Mouse (Mus musculus) lung, postnatal 0 days (tissue): ENCODE data around the gene Lamtor2. TPM values are rescaled to one million over a fixed set of nuclear protein-coding genes. Genes with fewer than 3 reads are reported as not detected.
A peak's percentile ranks its signal among the peaks of the same experiment; 100 is the strongest.

Experiments used
- ATAC-seq: fragments of 200-750 bp; cut with Nextera tagmentation; 2 replicates; pipeline ENCODE4 v1.8.0; 2017; ENCODE audit warnings: moderate library complexity
- DNase-seq: peaks from one replicate; pipeline ENCODE4 v3.0.0-alpha.2; 2016; ENCODE audit warnings: low spot score
- H3K27ac ChIP-seq: fragments of 300-500 bp; sonication (generic); 2 replicates; pipeline ENCODE4 v1.5.1; 2014; ENCODE audit warnings: antibody characterized with exemption, mild to moderate bottlenecking, low read length, mixed read lengths
- H3K27me3 ChIP-seq: fragments of 300-500 bp; sonication (generic); replicated peaks from 2 replicates; pipeline ENCODE4 v1.6.1; 2014; ENCODE audit warnings: low read length, mixed read lengths; ENCODE audit not compliant: insufficient read depth
- H3K36me3 ChIP-seq: fragments of 300-500 bp; sonication (generic); 2 replicates; pipeline ENCODE4 v1.6.1; 2014; ENCODE audit warnings: low read length, mixed read lengths; ENCODE audit not compliant: insufficient read depth
- H3K4me1 ChIP-seq: fragments of 300-500 bp; sonication (generic); 2 replicates; pipeline ENCODE4 v1.6.1; 2014; ENCODE audit warnings: antibody characterized with exemption, low read depth, low read length, mixed read lengths; ENCODE audit not compliant: insufficient read depth
- H3K4me2 ChIP-seq: fragments of 300-500 bp; sonication (generic); replicated peaks from 2 replicates; pipeline ENCODE4 v1.6.1; 2014; ENCODE audit warnings: low read depth, mild to moderate bottlenecking, low read length, moderate library complexity, mixed read lengths
- H3K4me3 ChIP-seq: fragments of 300-500 bp; sonication (generic); 2 replicates; pipeline ENCODE4 v1.5.1; 2014; ENCODE audit warnings: low read depth, low read length
- H3K9ac ChIP-seq: fragments of 300-500 bp; sonication (generic); replicated peaks from 2 replicates; pipeline ENCODE4 v1.6.1; 2014; ENCODE audit warnings: low read depth, mild to moderate bottlenecking
- H3K9me3 ChIP-seq: fragments of 300-500 bp; sonication (generic); 2 replicates; pipeline ENCODE4 v1.6.1; 2016; ENCODE audit warnings: low read length, mixed read lengths
- CTCF ChIP-seq: IDR thresholded peaks from 2 replicates; pipeline ENCODE4 v1.5.1; 2016; ENCODE audit warnings: antibody characterized with exemption, mild to moderate bottlenecking
- EP300 ChIP-seq: IDR thresholded peaks from 2 replicates; pipeline ENCODE4 v1.6.1; 2016; ENCODE audit warnings: antibody characterized with exemption, mild to moderate bottlenecking, control low read depth
- WGBS: fragments of 180-500 bp; shearing (Covaris S2); extraction: QIAGEN DNeasy Blood & Tissue Kit; methylation state at CpG from one replicate; pipeline ENCODE4 v1.1.7; 2014; 5-methylcytosine and 5-hydroxymethylcytosine counted together
- microRNA counts: library from miRNA; unstranded; fragments of <30 nt; microRNA quantifications from one replicate; lab custom pipeline; 2015
- microRNA-seq: library from miRNA; unstranded; fragments of <30 nt; microRNA quantifications from one replicate; pipeline ENCODE4, GENCODE M21; 2016
- polyA plus RNA-seq: library from polyadenylated mRNA; unstranded; fragments of >200 nt; fragmentation: Nextera tagmentation; extraction: Ambion mirVana; gene quantifications from 2 replicates; pipeline ENCODE4 v1.2.1, GENCODE M21; 2015

The Lamtor2 gene
- polyA plus RNA-seq, 1 experiment from 2014 or later = 138 TPM

- Histone ChIP-seq H3K4me3 (peak overlapping the region; percentile 93), H3K9ac (peak overlapping the region; percentile 87), H3K4me2 (peak overlapping the region; percentile 88), H3K27ac (peak overlapping the region; percentile 92), H3K36me3 (no peaks in the 10 kb centered on the region), H3K4me1 (peaks cover 13% of the 10 kb centered on the region; the same call in 1 of the 2 replicates), H3K9me3 (no peaks in the 10 kb centered on the region), H3K27me3 (no peaks in the 10 kb centered on the region)
- ATAC-seq (no peak), DNase-seq (peak; percentile 63)
- TF ChIP-seq CTCF = no peak
- WGBS = 55% methylated on average over 6 of the region's 6 CpGs
Observed at GRCm38 (mm10) chr3:88501366-88502030, 51.4 kb downstream of the Lamtor2 start.

- H3K4me2 ChIP-seq = peak overlapping the region; percentile 88
- peaks cover 13% of the 10 kb centered on the region; the same call in 1 of the 2 replicates for H3K4me1 ChIP-seq
- TF ChIP-seq EP300 = no peak
- TF ChIP-seq CTCF = no peak
- no peaks in the 10 kb centered on the region for H3K27me3 ChIP-seq
- no peaks in the 10 kb centered on the region for H3K9me3 ChIP-seq
- H3K36me3 ChIP-seq = no peaks in the 10 kb centered on the region
- peak overlapping the region; percentile 93 for H3K4me3 ChIP-seq
- no peak for ATAC-seq
- H3K27ac ChIP-seq = no peak overlapping the region
- no peak for DNase-seq
- H3K9ac ChIP-seq = no peak overlapping the region
- 43% methylated on average over 4 of the region's 4 CpGs for WGBS
Observed at GRCm38 (mm10) chr3:88500655-88501365, 52.1 kb downstream of the Lamtor2 start.

GRCm38 (mm10) chr3:88500087-88500486 lies 52.8 kb downstream of the Lamtor2 start:
- Histone ChIP-seq H3K9ac (no peak overlapping the region), H3K27me3 (no peaks in the 10 kb centered on the region), H3K36me3 (no peaks in the 10 kb centered on the region), H3K4me1 (peaks cover 20% of the 10 kb centered on the region), H3K4me3 (no peak overlapping the region), H3K27ac (no peak overlapping the region), H3K4me2 (peak overlapping the region; percentile 88), H3K9me3 (no peaks in the 10 kb centered on the region)
- 74% methylated on average over 7 of the region's 7 CpGs for WGBS
- DNase-seq (no peak), ATAC-seq (no peak)
- no peak for TF ChIP-seq EP300
- no peak for TF ChIP-seq CTCF

MicroRNA genes within 50 kb of the gene (microRNA counts, 519-probe panel; counts per million panel counts)
- not detected for microRNA mmu-miR-1905 (lab: Ali Mortazavi, UCI)

Small RNA genes within 50 kb of the gene (microRNA-seq; reads per million reads assigned to microRNA genes)
- gene Mir1905 = not detected

Other genes starting within 250 kb of the Lamtor2 start
- gene Glmp, start 228.1 kb downstream of the Lamtor2 start, polyA plus RNA-seq = 273 and 278 TPM in 2 replicates
- gene Tmem79, start 216.9 kb downstream of the Lamtor2 start, polyA plus RNA-seq = 9.0 and 9.6 TPM in 2 replicates
- gene Smg5, start 216.8 kb downstream of the Lamtor2 start, polyA plus RNA-seq = 19.7 and 19.8 TPM in 2 replicates
- gene Paqr6, start 188.5 kb downstream of the Lamtor2 start, polyA plus RNA-seq = 4.3 and 5.3 TPM in 2 replicates
- 0.14 and 0.39 TPM in 2 replicates for gene Bglap3, start 180.3 kb downstream of the Lamtor2 start, polyA plus RNA-seq
- not detected in 2 replicates for gene Bglap2, start 174.4 kb downstream of the Lamtor2 start, polyA plus RNA-seq
- gene Bglap, start 168.6 kb downstream of the Lamtor2 start, polyA plus RNA-seq = not detected in 2 replicates
- 27.9 and 30.6 TPM in 2 replicates for gene Pmf1, start 142.7 kb downstream of the Lamtor2 start, polyA plus RNA-seq
- gene Slc25a44, start 127.9 kb downstream of the Lamtor2 start, polyA plus RNA-seq = 9.3 and 11.3 TPM in 2 replicates
- 9.0 and 9.2 TPM in 2 replicates for gene Sema4a, start 91.9 kb downstream of the Lamtor2 start, polyA plus RNA-seq
- gene Lmna, start 43.1 kb downstream of the Lamtor2 start, polyA plus RNA-seq = 185 and 216 TPM in 2 replicates
- 2.6 and 3.4 TPM in 2 replicates for gene Mex3a, start 20.7 kb downstream of the Lamtor2 start, polyA plus RNA-seq
- gene Rab25, start 4.8 kb downstream of the Lamtor2 start, polyA plus RNA-seq = 61.4 and 61.8 TPM in 2 replicates
- 18.4 and 22.6 TPM in 2 replicates for gene Ubqln4, start 684 bp upstream of the Lamtor2 start, polyA plus RNA-seq
- gene Ssr2, start 22.8 kb upstream of the Lamtor2 start, polyA plus RNA-seq = 306 and 384 TPM in 2 replicates
- gene Arhgef2, start 52.9 kb upstream of the Lamtor2 start, polyA plus RNA-seq = 170 and 229 TPM in 2 replicates
- 0.61 and 0.92 TPM in 2 replicates for gene Rxfp4, start 100.1 kb upstream of the Lamtor2 start, polyA plus RNA-seq
- 42.3 and 49.4 TPM in 2 replicates for gene Khdc4, start 132.7 kb upstream of the Lamtor2 start, polyA plus RNA-seq
- gene Rit1, start 163.8 kb upstream of the Lamtor2 start, polyA plus RNA-seq = 88.6 and 98.4 TPM in 2 replicates
- 4.9 and 5.6 TPM in 2 replicates for gene Syt11, start 222.1 kb upstream of the Lamtor2 start, polyA plus RNA-seq